Mouse (Mus musculus) left cerebral cortex, adult 2 months (tissue): ENCODE results near the gene Alox12. TPM values are rescaled to one million over a fixed set of nuclear protein-coding genes. Genes with fewer than 3 reads are reported as not detected.

Experiments used
- DNase-seq, 2 experiments: peaks; one replicate each; pipeline ENCODE4 v3.0.0; 2021 to 2022; ENCODE audit warnings: low spot score in 2 of 2, mixed read lengths in 1 of 2; ENCODE audit errors: extremely low spot score in 1 of 2
- H3K27ac ChIP-seq: fragments of 200-600 bp; 2 replicates; pipeline ENCODE4 v1.8.1; 2022
- H3K4me3 ChIP-seq: fragments of 200-600 bp; 2 replicates; pipeline ENCODE4 v1.8.1; 2022
- CTCF ChIP-seq: fragments of 200-600 bp; IDR thresholded peaks from 2 replicates; pipeline ENCODE4 v1.8.1; 2022; ENCODE audit warnings: antibody characterized with exemption, mild to moderate bottlenecking, moderate library complexity
- intact Hi-C: fragments of 180-260 bp; cut with DNase I; formaldehyde crosslinking; loops from one replicate; pipeline ENCODE4 v1.15.1; 2025
- microRNA-seq, 2 experiments: library from miRNA; unstranded; fragments of <30 nt; microRNA quantifications; one replicate each; pipeline ENCODE4 v1.2.0; 2021
- total RNA-seq, 2 experiments: library from RNA; stranded (reverse); gene quantifications; 2 replicates each; pipeline ENCODE4 v1.2.3; 2021

Alox12 gene
- total RNA-seq, 2 experiments from 2014 or later, result 0.16 to 0.19 TPM

- TF ChIP-seq CTCF, result no peak
- Histone ChIP-seq H3K4me3 (no peak overlapping the region), H3K27ac (no peak overlapping the region)
- DNase-seq, result no peak
- intact Hi-C loops, result no loop called here
Observed at GRCm38 (mm10) chr11:70208778-70209388, 46.3 kb downstream of the Alox12 start.

- Histone ChIP-seq H3K4me3 (no peak overlapping the region), H3K27ac (no peak overlapping the region)
- TF ChIP-seq CTCF, result no peak
- intact Hi-C loops, result no loop called here
- DNase-seq, result no peak
Observed at GRCm38 (mm10) chr11:70207283-70207682, 47.9 kb downstream of the Alox12 start.

- intact Hi-C loops, result no loop called here
- no peak for TF ChIP-seq CTCF
Observed at GRCm38 (mm10) chr11:70206801-70207200, 48.4 kb downstream of the Alox12 start.

GRCm38 (mm10) chr11:70201691-70202090, 53.5 kb downstream of the Alox12 start:
- peak; percentile 88 for TF ChIP-seq CTCF
- no peak overlapping the region for H3K4me3 ChIP-seq
- no peak overlapping the region for H3K27ac ChIP-seq
- peak; percentile 64 to 75 for DNase-seq
- intact Hi-C loops, result loop anchor here (2.0 kb wide), 1 partner anchor 127 kb away; no protein-coding TSS in a partner anchor

More at GRCm38 (mm10) chr11:70206801-70207200, 48.4 kb downstream of the Alox12 start:
- no peak for DNase-seq
- no peak overlapping the region for H3K4me3 ChIP-seq
- no peak overlapping the region for H3K27ac ChIP-seq

GRCm38 (mm10) chr11:70200036-70200608, 55.0 kb downstream of the Alox12 start:
- TF ChIP-seq CTCF, result no peak
- intact Hi-C loops, result loop anchor here (2.0 kb wide), 1 partner anchor 125 kb away; no protein-coding TSS in a partner anchor
- DNase-seq, result no peak
- Histone ChIP-seq H3K4me3 (no peak overlapping the region), H3K27ac (no peak overlapping the region)

- TF ChIP-seq CTCF, result no peak
- DNase-seq, result no peak
- no peak overlapping the region for H3K27ac ChIP-seq
- intact Hi-C loops, result no loop called here
- H3K4me3 ChIP-seq, result no peak overlapping the region
Observed at GRCm38 (mm10) chr11:70199107-70199506, 56.0 kb downstream of the Alox12 start.

GRCm38 (mm10) chr11:70198332-70198731, 56.8 kb downstream of the Alox12 start:
- intact Hi-C loops, result no loop called here
- H3K4me3 ChIP-seq, result no peak overlapping the region
- DNase-seq, result no peak
- TF ChIP-seq CTCF, result no peak
- no peak overlapping the region for H3K27ac ChIP-seq

GRCm38 (mm10) chr11:70193354-70194285, 61.5 kb downstream of the Alox12 start:
- Histone ChIP-seq H3K27ac (no peak overlapping the region), H3K4me3 (no peak overlapping the region)
- TF ChIP-seq CTCF, result no peak
- no peak for DNase-seq
- intact Hi-C loops, result no loop called here

- TF ChIP-seq CTCF, result no peak
- intact Hi-C loops, result no loop called here
- no peak for DNase-seq
- Histone ChIP-seq H3K27ac (no peak overlapping the region), H3K4me3 (no peak overlapping the region)
Observed at GRCm38 (mm10) chr11:70192157-70192556, 63.0 kb downstream of the Alox12 start.

Small RNAs within 50 kb of the gene (microRNA-seq; reads per million reads assigned to microRNA genes)
- gene Mir195a, result 788 to 1,116 reads per million in 2 experiments
- 0 reads per million in 2 experiments for gene Mir497
- gene Mir497b, result 0 reads per million in 2 experiments

Other genes with a start within 250 kb of the Alox12 start
- 10 to 100 TPM; 59.4 to 62.5 TPM for gene Acadvl, start 239.9 kb downstream of the Alox12 start, total RNA-seq
- gene Dlg4, start 238.4 kb downstream of the Alox12 start, total RNA-seq, result 100 to 1,000 TPM; 818 to 875 TPM
- gene Asgr1, start 201.3 kb downstream of the Alox12 start, total RNA-seq, result 1 to 10 TPM; 1.8 to 2.1 TPM
- not detected for gene Asgr2, start 162.7 kb downstream of the Alox12 start, total RNA-seq
- gene Mgl2, start 125.0 kb downstream of the Alox12 start, total RNA-seq, result under 1 TPM; 0.81 to 0.94 TPM
- gene Clec10a, start 99.2 kb downstream of the Alox12 start, total RNA-seq, result 1 to 10 TPM; 2.2 TPM
- 10 to 100 TPM; 35.7 to 36.9 TPM for gene Slc16a11, start 42.6 kb downstream of the Alox12 start, total RNA-seq
- 10 to 100 TPM in 1 of 2 experiments, 1 to 10 TPM in 1; 7.5 to 10.5 TPM for gene Slc16a13, start 34.3 kb downstream of the Alox12 start, total RNA-seq
- 1 to 10 TPM; 1.7 to 3.5 TPM for gene Bcl6b, start 25.6 kb downstream of the Alox12 start, total RNA-seq
- 10 to 100 TPM; 45.5 to 51.2 TPM for gene 0610010K14Rik, start 17.4 kb downstream of the Alox12 start, total RNA-seq
- gene Gm21988, start 15.5 kb downstream of the Alox12 start, total RNA-seq, result 1 to 10 TPM; 4.9 to 5.3 TPM
- 100 to 1,000 TPM; 241 to 270 TPM for gene Rnasek, start 15.5 kb downstream of the Alox12 start, total RNA-seq
- under 1 TPM in 1 of 2 experiments, not detected in 1; 0.33 TPM for gene Alox12e, start 67.3 kb upstream of the Alox12 start, total RNA-seq
- gene Alox15, start 96.7 kb upstream of the Alox12 start, total RNA-seq, result not detected
- gene Pelp1, start 154.7 kb upstream of the Alox12 start, total RNA-seq, result 10 to 100 TPM; 34.6 to 36.2 TPM
- 10 to 100 TPM; 74.3 to 86.0 TPM for gene Arrb2, start 177.3 kb upstream of the Alox12 start, total RNA-seq
- gene Med11, start 196.6 kb upstream of the Alox12 start, total RNA-seq, result 10 to 100 TPM; 13.2 to 14.8 TPM
- gene Zmynd15, start 204.1 kb upstream of the Alox12 start, total RNA-seq, result under 1 TPM; 0.36 to 0.44 TPM
- gene Cxcl16, start 204.6 kb upstream of the Alox12 start, total RNA-seq, result 1 to 10 TPM; 1.2 to 1.4 TPM
- gene Tm4sf5, start 249.9 kb upstream of the Alox12 start, total RNA-seq, result 1 to 10 TPM in 1 of 2 experiments, not detected in 1; 1.1 TPM